Mouse (Mus musculus): ENCODE measurements around the gene Aif1.

The Aif1 gene

DNA sequence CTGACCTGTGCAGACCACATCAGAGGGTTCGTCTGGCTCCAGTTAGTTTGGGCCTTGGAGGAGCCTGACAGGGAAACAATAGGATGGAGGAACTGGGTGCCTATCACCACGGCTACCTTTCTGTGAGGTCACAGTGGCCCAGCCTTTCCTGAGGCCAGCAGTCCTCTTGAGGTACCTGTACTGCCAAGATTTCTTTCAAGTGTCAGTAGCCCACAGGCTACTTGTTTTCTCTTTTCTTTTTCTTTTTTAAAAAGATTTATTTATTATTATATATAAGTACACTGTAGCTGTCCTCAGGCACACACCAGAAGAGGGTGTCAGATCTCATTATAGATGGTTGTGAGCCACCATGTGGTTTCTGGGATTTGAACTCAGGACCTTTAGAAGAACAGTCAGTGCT is at the start of gene Aif1:
Aif1 (minus strand) TSS at position 101 of the 400 bp plus-strand sequence.
- DNase-seq (ENCODE audit: extremely low read depth, low read depth, low spot score), result no peak

DNA sequence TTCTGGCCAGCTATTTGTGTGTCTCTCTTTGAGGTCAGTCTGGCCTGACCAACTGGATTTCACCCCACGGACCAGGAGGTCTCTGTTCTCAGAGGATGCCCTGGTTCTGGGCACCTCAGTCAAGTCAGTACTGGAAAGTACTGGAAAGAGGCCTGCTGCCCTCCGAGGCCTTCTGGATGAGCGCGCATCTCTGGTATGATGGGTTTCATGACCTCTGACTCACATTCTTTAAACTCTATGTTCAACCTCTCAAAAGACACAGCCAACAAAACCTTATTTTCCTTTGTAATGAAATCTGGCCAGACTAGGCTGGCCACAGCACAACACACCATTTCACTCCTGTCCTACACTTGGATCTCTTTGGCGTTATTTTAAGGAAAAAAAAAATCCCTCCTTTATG is 49.6 kb upstream of the Aif1 start:
- DNase-seq (ENCODE audit: extremely low read depth, low read depth, low spot score), result no peak

DNA sequence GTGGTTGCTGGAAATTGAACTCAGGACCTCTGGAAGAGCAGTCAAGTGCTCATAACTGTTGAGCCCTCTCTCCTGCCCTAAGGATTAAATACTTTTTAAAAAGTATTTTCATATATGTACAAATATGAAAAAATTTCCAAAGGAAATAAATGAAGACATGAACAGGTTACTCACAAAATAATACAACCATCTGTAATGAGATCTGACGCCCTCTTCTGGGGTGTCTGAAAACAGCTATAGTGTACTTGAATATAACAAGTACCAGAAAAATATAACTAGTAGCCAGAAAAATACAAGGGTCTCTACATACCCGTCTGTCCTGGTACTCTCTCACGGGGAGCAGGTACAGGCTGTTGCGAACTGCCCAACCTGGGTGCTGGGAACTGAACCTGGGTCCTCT is 48.8 kb upstream of the Aif1 start:
- no peak for DNase-seq (ENCODE audit: extremely low read depth, low read depth, low spot score)

DNA sequence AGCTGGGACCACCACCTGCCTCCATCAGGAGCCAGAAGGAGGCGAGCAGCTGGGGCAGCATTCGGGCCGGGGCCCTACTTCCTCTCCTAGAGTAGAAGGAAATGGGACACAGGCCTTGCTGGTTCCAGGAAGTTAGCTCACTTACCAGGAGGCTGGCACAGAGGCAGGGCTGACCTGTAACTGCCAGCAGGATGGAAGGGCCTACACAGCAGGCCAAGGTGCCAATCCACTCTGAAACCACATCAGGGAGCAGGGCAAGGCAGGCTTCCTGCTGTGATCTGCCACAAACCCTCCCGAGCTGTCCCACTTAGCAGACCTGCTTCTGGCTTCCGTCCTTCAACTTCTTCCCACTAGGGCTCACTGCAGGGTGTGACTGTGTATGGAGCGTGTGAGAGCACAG is 46.4 kb upstream of the Aif1 start:
- no peak for DNase-seq (ENCODE audit: extremely low read depth, low read depth, low spot score)

DNA sequence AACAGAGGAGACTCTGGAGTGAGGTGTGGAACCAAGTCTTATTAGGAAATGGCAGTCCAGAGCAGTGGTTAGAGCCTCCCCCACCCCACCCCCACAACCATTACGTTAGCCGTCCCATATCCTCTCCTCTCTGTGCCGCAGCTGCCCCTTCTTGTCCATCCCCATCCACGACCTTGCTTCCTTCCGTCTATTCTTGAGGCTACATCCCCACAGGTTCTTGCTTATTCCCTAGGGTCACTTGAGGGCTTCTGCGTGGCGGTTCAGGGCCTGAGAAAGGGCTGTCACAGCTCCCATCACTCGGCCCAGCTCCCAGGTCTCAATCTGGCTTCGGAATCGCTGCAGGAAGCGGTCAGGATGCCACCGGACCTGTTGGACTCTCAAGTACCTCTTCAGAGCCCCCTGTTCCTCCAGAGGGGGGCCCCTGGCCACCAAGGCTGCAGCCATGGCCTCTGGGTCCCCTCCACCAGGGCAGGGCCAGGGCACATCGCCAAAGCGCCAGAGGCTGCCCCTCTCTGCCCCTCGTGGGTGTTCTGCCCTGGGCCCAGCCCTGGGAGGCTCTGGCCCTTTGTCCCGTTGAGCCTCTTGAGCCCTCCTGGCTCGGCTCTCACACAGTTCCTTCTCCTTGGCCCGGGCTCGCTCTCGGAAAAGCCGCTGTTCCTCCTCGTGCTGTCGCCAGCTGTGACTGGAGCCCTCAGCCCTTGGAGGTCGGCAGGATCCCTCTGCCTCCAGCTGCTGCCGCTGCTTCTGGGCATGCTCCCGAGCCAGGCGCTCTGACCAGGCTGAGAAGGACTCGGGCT is 44.5 kb upstream of the Aif1 start, which contains the start of gene Gm16181:
Gm16181 (plus strand) TSS at position 679 of the 797 bp plus-strand sequence.
- no peak for DNase-seq (ENCODE audit: extremely low read depth, low read depth, low spot score)

DNA sequence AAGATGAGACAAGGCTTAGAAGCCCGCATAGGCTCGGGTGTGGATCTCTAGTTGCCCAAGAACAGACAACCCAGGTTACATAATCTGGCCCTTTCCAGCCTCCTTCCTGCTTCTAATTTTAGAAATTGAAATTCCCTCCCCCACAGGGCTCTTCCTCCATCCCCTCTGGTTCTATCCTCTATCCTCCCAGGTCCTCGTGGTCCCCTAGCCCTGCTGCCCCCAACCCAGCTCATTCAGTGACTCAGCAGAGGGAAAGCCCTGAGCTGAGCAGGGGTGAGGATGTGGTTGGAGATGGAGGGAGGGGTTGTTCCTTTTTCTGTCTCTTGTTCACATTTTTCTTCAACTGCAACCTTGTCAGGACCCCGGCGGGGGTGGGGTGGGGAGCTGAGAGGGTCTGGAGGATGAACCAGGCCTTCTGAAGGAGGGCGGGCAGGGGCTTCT is 43.8 kb upstream of the Aif1 start:
- DNase-seq (ENCODE audit: extremely low read depth, low read depth, low spot score), result no peak

- DNase-seq (ENCODE audit: extremely low read depth, low read depth, low spot score), result no peak
Observed at GRCm38 (mm10) chr17:35218516-35219193, 42.8 kb upstream of the Aif1 start.

- no peak for DNase-seq (ENCODE audit: extremely low read depth, low read depth, low spot score)
Observed at GRCm38 (mm10) chr17:35213071-35213470, 37.2 kb upstream of the Aif1 start.

- no peak for DNase-seq (ENCODE audit: extremely low read depth, low read depth, low spot score)
Observed at GRCm38 (mm10) chr17:35210593-35210992, 34.7 kb upstream of the Aif1 start.

DNA sequence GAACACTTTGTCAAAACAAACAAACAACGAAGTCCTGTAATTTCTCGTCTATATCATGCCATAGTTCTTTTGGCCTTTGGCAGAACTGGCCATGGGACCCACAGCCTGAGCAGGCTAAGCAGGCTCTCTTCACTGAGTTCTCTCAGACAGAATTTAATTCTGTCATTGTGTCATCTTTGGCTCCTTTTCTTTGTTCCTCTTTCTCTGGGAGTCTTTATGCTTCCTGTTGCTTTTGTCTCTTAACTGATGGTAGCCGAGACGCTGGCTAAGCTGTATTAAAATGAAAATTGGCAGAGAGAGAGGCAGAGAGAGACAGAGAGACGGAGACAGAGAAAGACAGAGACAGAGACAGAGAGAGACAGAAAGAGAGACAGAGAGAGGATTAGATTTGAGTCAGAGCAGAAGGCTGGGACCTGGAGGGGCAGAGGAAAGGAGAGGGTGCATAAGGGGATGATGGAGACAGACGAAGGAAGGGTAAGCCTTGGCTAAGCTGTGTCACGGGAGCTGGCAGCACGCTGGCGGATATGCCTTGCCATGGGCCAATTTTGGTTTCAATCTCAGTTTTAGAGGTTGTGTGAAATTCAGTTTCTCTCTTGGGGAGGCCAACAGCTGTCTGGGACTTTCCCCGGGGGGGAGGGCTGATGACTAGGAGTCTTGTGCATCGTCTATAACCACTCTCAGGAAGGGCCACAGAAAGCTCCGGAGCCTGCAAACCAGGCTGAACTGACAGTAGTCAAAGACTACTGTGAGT is 34.1 kb upstream of the Aif1 start:
- no peak for DNase-seq (ENCODE audit: extremely low read depth, low read depth, low spot score)

- no peak for DNase-seq (ENCODE audit: extremely low read depth, low read depth, low spot score)
Observed at GRCm38 (mm10) chr17:35205380-35205769, 29.5 kb upstream of the Aif1 start.

- DNase-seq (ENCODE audit: extremely low read depth, low read depth, low spot score), result no peak
Observed at GRCm38 (mm10) chr17:35204494-35205379, 28.9 kb upstream of the Aif1 start, which contains the start of gene Lta. Gene Lta, minus strand, starts transcription at chr17:35205351.

- DNase-seq (ENCODE audit: extremely low read depth, low read depth, low spot score), result no peak
Observed at GRCm38 (mm10) chr17:35202442-35202841, 26.6 kb upstream of the Aif1 start.

- no peak for DNase-seq (ENCODE audit: extremely low read depth, low read depth, low spot score)
Observed at GRCm38 (mm10) chr17:35201787-35202186, 25.9 kb upstream of the Aif1 start, which contains the start of gene Tnf. Gene Tnf, minus strand, starts transcription at chr17:35202007.

DNA sequence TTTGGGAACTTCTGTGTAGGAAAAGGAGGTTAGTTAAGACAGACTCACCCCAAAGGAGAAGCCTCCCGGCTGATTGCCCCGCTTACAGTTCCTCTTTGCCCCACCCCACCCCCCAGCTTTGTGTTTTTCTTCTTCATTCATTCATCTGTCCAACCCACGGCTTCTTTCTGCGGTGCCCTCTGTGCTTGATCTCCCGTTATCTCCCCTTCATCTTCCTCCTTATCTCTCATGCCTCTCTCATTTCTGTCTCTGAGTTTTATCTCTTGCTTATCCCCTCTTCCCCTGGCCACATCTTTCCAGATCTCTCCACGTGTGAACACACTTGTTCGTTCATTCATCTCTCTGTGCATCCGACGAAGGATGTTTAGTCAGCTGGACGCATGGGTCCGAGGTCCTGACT is 25.3 kb upstream of the Aif1 start:
- no peak for DNase-seq (ENCODE audit: extremely low read depth, low read depth, low spot score)

- no peak for DNase-seq (ENCODE audit: extremely low read depth, low read depth, low spot score)
Observed at GRCm38 (mm10) chr17:35200398-35200797, 24.5 kb upstream of the Aif1 start.

DNA sequence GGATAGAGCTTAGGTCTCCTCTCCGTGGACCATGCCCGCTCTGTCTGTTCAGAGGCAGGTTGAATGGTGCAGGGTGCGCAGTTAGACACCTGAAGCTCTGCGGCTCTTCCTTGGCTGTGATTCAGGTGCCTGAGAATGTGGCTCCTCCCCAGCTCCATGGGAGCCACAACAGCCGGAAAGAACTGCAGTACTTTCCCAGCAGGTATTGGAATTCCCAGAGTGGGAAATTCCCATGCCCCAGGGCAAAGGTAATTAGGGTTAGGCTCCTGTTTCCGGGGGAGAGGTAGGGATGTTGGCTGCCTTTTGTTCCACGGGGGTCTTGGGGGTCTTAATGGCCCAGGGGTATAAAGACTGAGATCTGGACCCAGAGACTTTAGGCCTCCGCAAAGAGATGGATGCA is 23.1 kb upstream of the Aif1 start:
- DNase-seq (ENCODE audit: extremely low read depth, low read depth, low spot score), result no peak

GRCm38 (mm10) chr17:35198029-35198428 is 22.2 kb upstream of the Aif1 start:
- DNase-seq (ENCODE audit: extremely low read depth, low read depth, low spot score), result no peak

DNA sequence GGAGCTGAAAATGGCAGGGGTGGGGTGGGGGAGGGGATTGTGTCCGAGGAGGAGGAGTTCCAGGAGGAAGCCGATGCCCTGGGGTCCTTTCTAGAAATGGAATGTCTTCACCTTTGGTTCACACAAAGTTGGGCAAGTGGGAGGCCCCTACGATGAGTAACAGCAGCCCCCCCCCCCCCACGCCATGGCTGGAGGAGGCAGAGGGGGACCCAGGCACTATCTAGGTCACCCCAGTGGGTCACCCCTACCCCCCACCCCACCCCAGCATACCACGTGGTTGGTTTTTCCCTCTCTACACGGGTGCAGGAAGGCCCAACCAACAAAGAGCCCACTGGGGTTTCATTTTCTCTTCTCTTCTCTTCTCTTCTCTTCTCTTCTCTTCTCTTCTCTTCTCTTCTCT is 21.3 kb upstream of the Aif1 start:
- DNase-seq (ENCODE audit: extremely low read depth, low read depth, low spot score), result no peak

- DNase-seq (ENCODE audit: extremely low read depth, low read depth, low spot score), result no peak
Observed at GRCm38 (mm10) chr17:35196321-35196641, 20.4 kb upstream of the Aif1 start.

Measured in fat pad, adult 2 months (tissue).